Mouse (Mus musculus) heart, embryonic 11.5 days (tissue): ENCODE measurements around the gene Fmo9. TPM values are rescaled to one million over a fixed set of nuclear protein-coding genes. Genes with fewer than 3 reads are reported as not detected.

Experiments
- ATAC-seq: fragments of 200-750 bp; cut with Nextera tagmentation; replicated peaks from 2 replicates; pipeline ENCODE4 v1.8.0; 2017; ENCODE audit warnings: moderate library complexity; ENCODE audit not compliant: insufficient number of reproducible peaks, low FRiP score, low TSS enrichment
- H3K27ac ChIP-seq: fragments of 300-500 bp; sonication (generic); 2 replicates; pipeline ENCODE4 v1.5.1; 2014; ENCODE audit warnings: mild to moderate bottlenecking, low read depth, low read length
- H3K27me3 ChIP-seq: fragments of 300-500 bp; sonication (generic); 2 replicates; pipeline ENCODE4 v1.6.1; 2014; ENCODE audit warnings: mild to moderate bottlenecking, low read length, mixed read lengths; ENCODE audit not compliant: control insufficient read depth, insufficient read depth
- H3K36me3 ChIP-seq: fragments of 300-500 bp; sonication (generic); 2 replicates; pipeline ENCODE4 v1.6.1; 2014; ENCODE audit warnings: mild to moderate bottlenecking, low read length, moderate library complexity, mixed read lengths; ENCODE audit not compliant: control insufficient read depth, insufficient read depth
- H3K4me1 ChIP-seq: fragments of 300-500 bp; sonication (generic); 2 replicates; pipeline ENCODE4 v1.6.1; 2014; ENCODE audit warnings: low read length; ENCODE audit not compliant: control insufficient read depth, insufficient read depth
- H3K4me2 ChIP-seq: fragments of 300-500 bp; sonication (generic); 2 replicates; pipeline ENCODE4 v1.6.1; 2014; ENCODE audit warnings: mild to moderate bottlenecking, moderate library complexity
- H3K4me3 ChIP-seq: fragments of 300-500 bp; sonication (generic); 2 replicates; pipeline ENCODE4 v1.5.1; 2014; ENCODE audit warnings: low read depth, low read length
- H3K9ac ChIP-seq: fragments of 300-500 bp; sonication (generic); 2 replicates; pipeline ENCODE4 v1.6.1; 2014; ENCODE audit warnings: mild to moderate bottlenecking, low read depth, low read length, moderate library complexity
- H3K9me3 ChIP-seq: fragments of 300-500 bp; sonication (generic); replicated peaks from 2 replicates; pipeline ENCODE4 v1.6.1; 2016; ENCODE audit warnings: low read length; ENCODE audit not compliant: control insufficient read depth
- WGBS: fragments of 180-500 bp; shearing (Covaris S2); extraction: QIAGEN DNeasy Blood & Tissue Kit; methylation state at CpG from one replicate; pipeline ENCODE4 v1.1.7; 2014; ENCODE audit not compliant: insufficient replicate concordance; 5-methylcytosine and 5-hydroxymethylcytosine counted together
- polyA plus RNA-seq: library from polyadenylated mRNA; unstranded; fragments of >200 nt; fragmentation: Nextera tagmentation; extraction: Ambion mirVana; gene quantifications from 2 replicates; pipeline ENCODE4 v1.2.1, GENCODE M21; 2014

The Fmo9 gene
- polyA plus RNA-seq: not detected in 2 replicates

DNA sequence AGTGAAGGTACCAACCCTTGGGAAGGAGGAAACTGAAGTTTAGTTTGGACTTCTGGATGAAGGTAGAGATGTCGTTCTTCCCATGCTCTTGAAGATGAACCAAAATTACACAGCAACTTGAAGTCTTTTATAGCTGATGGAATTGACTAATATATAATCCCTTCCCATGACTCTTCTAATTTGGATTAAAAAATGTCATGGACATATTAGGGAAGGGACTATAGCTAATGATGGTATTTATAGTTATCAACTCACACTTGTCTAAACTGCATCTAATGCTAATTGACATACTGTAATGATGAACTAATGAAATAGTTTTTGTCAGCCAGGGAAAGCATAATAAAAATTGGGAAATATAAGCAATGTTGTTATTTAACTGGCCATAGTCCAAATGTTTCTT lies at the start of gene Fmo9:
TSS of gene Fmo9 (minus strand) at position 101 of the 400 bp plus-strand sequence.
- H3K27me3 ChIP-seq: no peaks in the 10 kb centered on the region
- no peak within 1 kb of the TSS for H3K4me3 ChIP-seq
- no peak for ATAC-seq
- H3K27ac ChIP-seq: no peak within 1 kb of the TSS
- 88% methylated on average over 1 of the region's 1 CpGs for WGBS
- H3K36me3 ChIP-seq: no peaks in the 10 kb centered on the region
- H3K4me1 ChIP-seq: no peaks in the 10 kb centered on the region
- no peak within 1 kb of the TSS for H3K9ac ChIP-seq
- H3K4me2 ChIP-seq: no peak within 1 kb of the TSS
- no peaks in the 10 kb centered on the region for H3K9me3 ChIP-seq

DNA sequence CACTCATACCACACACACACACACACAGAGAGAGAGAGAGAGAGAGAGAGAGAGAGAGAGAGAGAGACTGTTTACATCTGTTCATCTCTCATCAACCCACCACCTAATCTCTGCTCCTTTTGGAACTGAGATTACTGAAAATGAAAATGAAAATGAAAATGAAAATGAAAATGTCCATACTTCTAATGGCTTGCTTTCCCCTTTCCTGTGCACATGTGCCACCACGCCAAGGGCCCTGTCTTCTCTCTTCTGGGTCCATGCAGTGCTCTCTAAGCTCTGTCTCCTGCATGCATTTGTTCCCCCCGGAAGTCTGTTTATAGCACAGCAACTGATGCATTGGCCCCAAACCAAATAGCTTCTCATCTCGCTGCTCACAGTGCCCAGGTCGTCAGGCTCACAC lies 49.2 kb upstream of the Fmo9 start:
- 73% methylated on average over 4 of the region's 4 CpGs for whole genome bisulfite sequencing
- Histone ChIP-seq H3K36me3 (no peaks in the 10 kb centered on the region), H3K4me1 (no peaks in the 10 kb centered on the region), H3K27me3 (no peaks in the 10 kb centered on the region), H3K4me2 (no peak overlapping the region), H3K4me3 (no peak overlapping the region), H3K9ac (no peak overlapping the region), H3K9me3 (no peaks in the 10 kb centered on the region), H3K27ac (no peak overlapping the region)
- no peak for ATAC-seq

- Histone ChIP-seq H3K9ac (no peak overlapping the region), H3K9me3 (no peaks in the 10 kb centered on the region), H3K4me1 (no peaks in the 10 kb centered on the region), H3K4me2 (no peak overlapping the region), H3K27me3 (no peaks in the 10 kb centered on the region), H3K27ac (no peak overlapping the region), H3K36me3 (no peaks in the 10 kb centered on the region), H3K4me3 (no peak overlapping the region)
- WGBS: 59% methylated on average over 2 of the region's 2 CpGs
- no peak for ATAC-seq
Observed at GRCm38 (mm10) chr1:166730215-166730614, 48.6 kb upstream of the Fmo9 start.

- 87% methylated on average over 7 of the region's 7 CpGs for WGBS
- no peaks in the 10 kb centered on the region for H3K27me3 ChIP-seq
- H3K9ac ChIP-seq: no peak overlapping the region
- no peaks in the 10 kb centered on the region for H3K4me1 ChIP-seq
- no peak for ATAC-seq
- H3K27ac ChIP-seq: no peak overlapping the region
- H3K9me3 ChIP-seq: no peaks in the 10 kb centered on the region
- H3K4me3 ChIP-seq: no peak overlapping the region
- H3K36me3 ChIP-seq: no peaks in the 10 kb centered on the region
- H3K4me2 ChIP-seq: no peak overlapping the region
Observed at GRCm38 (mm10) chr1:166710861-166711260, 29.2 kb upstream of the Fmo9 start.

DNA sequence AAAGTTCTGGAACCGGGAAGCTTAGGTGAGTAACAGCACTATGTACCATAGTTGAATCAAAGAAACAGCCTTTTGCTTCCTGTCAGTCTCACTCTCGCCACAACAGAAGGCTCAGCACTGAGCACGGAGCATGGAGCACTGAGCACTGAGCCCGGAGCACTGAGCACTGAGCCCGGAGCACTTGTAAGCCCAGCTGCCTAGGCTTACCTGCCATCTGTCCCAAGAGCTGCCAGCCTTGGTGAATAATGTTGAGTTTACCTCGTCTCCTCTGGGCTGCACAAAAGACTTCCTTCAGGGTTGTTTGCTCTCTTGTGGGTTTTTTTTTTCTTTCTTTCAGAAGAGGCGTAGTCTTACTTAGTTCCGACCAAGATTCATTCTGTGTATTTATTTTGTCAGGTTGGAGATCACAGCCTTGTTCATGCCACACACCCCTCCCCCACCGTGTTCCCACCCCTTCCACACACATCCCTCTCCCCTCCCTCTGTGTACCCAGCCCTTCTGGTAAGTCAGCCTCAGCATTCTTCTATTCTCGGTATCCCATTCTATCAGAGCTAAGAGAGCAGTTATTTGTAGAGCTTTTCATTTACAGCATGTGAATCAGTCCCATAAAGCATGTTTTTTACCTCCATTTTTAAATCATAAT lies 20.7 kb upstream of the Fmo9 start:
- Histone ChIP-seq H3K27ac (no peak overlapping the region), H3K9me3 (no peaks in the 10 kb centered on the region), H3K4me2 (no peak overlapping the region), H3K36me3 (no peaks in the 10 kb centered on the region), H3K4me1 (no peaks in the 10 kb centered on the region), H3K4me3 (no peak overlapping the region), H3K9ac (no peak overlapping the region), H3K27me3 (no peaks in the 10 kb centered on the region)
- 68% methylated on average over 10 of the region's 10 CpGs for WGBS
- no peak for ATAC-seq

DNA sequence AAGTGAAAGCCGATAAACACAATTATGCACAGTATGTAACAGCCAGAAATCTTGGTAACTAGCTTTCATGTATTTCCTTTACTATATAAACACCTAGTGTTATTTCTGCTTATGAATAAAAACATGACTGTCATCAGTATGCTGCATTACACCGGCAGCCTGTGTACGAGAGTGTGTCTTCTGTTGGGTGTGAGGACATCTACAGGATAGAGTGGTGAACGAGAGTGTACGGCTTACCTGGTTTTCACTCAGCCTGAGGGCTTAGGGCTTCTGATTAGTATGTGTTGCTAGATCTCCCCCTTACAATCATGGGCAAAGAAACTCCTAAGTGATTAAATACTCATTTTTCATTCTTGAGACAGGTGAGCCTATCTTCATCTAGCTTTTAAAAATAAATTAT lies 12.4 kb downstream of the Fmo9 start:
- Histone ChIP-seq H3K9ac (no peak overlapping the region), H3K27ac (no peak overlapping the region), H3K36me3 (no peaks in the 10 kb centered on the region), H3K4me1 (no peaks in the 10 kb centered on the region), H3K4me2 (no peak overlapping the region), H3K4me3 (no peak overlapping the region), H3K9me3 (no peaks in the 10 kb centered on the region), H3K27me3 (no peaks in the 10 kb centered on the region)
- no peak for ATAC-seq
- WGBS: 82% methylated on average over 5 of the region's 5 CpGs

- no peak overlapping the region for H3K27ac ChIP-seq
- no peaks in the 10 kb centered on the region for H3K4me1 ChIP-seq
- no peaks in the 10 kb centered on the region for H3K27me3 ChIP-seq
- H3K4me2 ChIP-seq: no peak overlapping the region
- no peaks in the 10 kb centered on the region for H3K9me3 ChIP-seq
- no peak for ATAC-seq
- no peak overlapping the region for H3K9ac ChIP-seq
- WGBS: 75% methylated on average over 8 of the region's 8 CpGs
- H3K4me3 ChIP-seq: no peak overlapping the region
- H3K36me3 ChIP-seq: no peaks in the 10 kb centered on the region
Observed at GRCm38 (mm10) chr1:166660800-166661199, 20.8 kb downstream of the Fmo9 start.

GRCm38 (mm10) chr1:166647593-166647992 lies 34.1 kb downstream of the Fmo9 start, which contains the start of gene Gm4847:
Gm4847 (minus strand) TSS chr1:166647693.
- Histone ChIP-seq H3K27ac (no peak within 1 kb of the TSS), H3K36me3 (no peaks in the 10 kb centered on the region), H3K27me3 (no peaks in the 10 kb centered on the region), H3K9ac (no peak within 1 kb of the TSS), H3K9me3 (no peaks in the 10 kb centered on the region; the same call in 1 of the 2 replicates), H3K4me1 (no peaks in the 10 kb centered on the region), H3K4me2 (no peak within 1 kb of the TSS), H3K4me3 (no peak within 1 kb of the TSS)
- ATAC-seq: no peak
- 76% methylated on average over 2 of the region's 2 CpGs for WGBS
